Mouse (Mus musculus) lung, embryonic 16.5 days (tissue): ENCODE measurements around the gene Pdyn. TPM values are rescaled to one million over a fixed set of nuclear protein-coding genes. Genes with fewer than 3 reads are reported as not detected.

Experiments
- ATAC-seq: fragments of 200-750 bp; cut with Nextera tagmentation; 2 replicates; pipeline ENCODE4 v1.8.0; 2017; ENCODE audit warnings: low read depth, mild to moderate bottlenecking, moderate library complexity
- H3K27ac ChIP-seq: fragments of 300-500 bp; sonication (generic); 2 replicates; pipeline ENCODE4 v1.5.1; 2014; ENCODE audit warnings: mild to moderate bottlenecking, control low read depth, low read length
- H3K27me3 ChIP-seq: fragments of 300-500 bp; sonication (generic); 2 replicates; pipeline ENCODE4 v1.6.1; 2014; ENCODE audit warnings: low read depth, low read length, mixed read lengths; ENCODE audit not compliant: control insufficient read depth, insufficient read depth
- H3K36me3 ChIP-seq: fragments of 300-500 bp; sonication (generic); 2 replicates; pipeline ENCODE4 v1.6.1; 2014; ENCODE audit warnings: low read length; ENCODE audit not compliant: control insufficient read depth, insufficient read depth
- H3K4me1 ChIP-seq: fragments of 300-500 bp; sonication (generic); replicated peaks from 2 replicates; pipeline ENCODE4 v1.6.1; 2014; ENCODE audit warnings: low read length, mixed read lengths; ENCODE audit not compliant: control insufficient read depth, insufficient read depth
- H3K4me2 ChIP-seq: fragments of 300-500 bp; sonication (generic); 2 replicates; pipeline ENCODE4 v1.6.1; 2014; ENCODE audit warnings: low read depth, low read length, control low read depth
- H3K4me3 ChIP-seq: fragments of 300-500 bp; sonication (generic); 2 replicates; pipeline ENCODE4 v1.5.1; 2014; ENCODE audit warnings: mild to moderate bottlenecking, low read length, control low read depth
- H3K9ac ChIP-seq: fragments of 300-500 bp; sonication (generic); 2 replicates; pipeline ENCODE4 v1.6.1; 2014; ENCODE audit warnings: low read length, control low read depth
- H3K9me3 ChIP-seq: fragments of 300-500 bp; sonication (generic); 2 replicates; pipeline ENCODE4 v1.6.1; 2016; ENCODE audit warnings: low read length; ENCODE audit not compliant: control insufficient read depth
- WGBS: fragments of 180-500 bp; shearing (Covaris S2); extraction: QIAGEN DNeasy Blood & Tissue Kit; methylation state at CpG from one replicate; pipeline ENCODE4 v1.1.7; 2014; 5-methylcytosine and 5-hydroxymethylcytosine counted together
- polyA plus RNA-seq: library from polyadenylated mRNA; unstranded; fragments of >200 nt; fragmentation: Nextera tagmentation; extraction: Ambion mirVana; gene quantifications from 2 replicates; pipeline ENCODE4 v1.2.1, GENCODE M21; 2015

Pdyn gene
- polyA plus RNA-seq = 0.14 TPM in 1 of 2 replicates, not detected in the other

DNA sequence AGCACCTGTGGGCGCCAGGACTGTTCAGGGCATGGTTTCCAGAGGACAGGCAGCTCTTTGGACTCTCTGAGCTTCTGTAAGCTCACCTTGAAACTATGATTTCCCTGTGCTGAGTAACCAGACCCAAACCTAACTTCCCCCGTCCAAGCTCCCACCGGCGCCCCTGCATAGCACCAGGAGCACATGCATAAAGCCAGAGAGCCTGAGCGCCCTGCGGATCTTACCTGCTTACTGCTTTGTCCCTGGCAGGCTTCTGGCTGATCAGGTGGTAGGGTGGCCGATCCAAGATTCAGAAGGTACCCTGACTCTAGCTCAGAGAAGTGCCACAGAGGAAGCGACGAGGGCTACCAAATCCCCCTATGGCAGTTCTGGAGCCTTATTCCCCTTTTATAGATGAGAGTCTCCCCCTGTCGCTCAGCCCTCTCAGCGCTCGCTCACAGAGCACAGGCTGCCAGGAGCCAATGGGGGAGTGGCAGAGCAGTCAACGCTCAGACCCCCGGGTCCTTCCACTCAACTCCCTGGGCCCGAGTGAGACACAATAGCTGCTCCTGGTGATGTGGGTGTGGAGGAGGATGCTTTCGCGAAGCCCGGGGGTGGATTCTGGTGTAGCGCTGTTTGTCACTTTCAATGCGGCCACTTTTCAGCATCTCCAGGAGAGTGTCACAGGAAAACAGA lies at the start of gene Pdyn:
Gene Pdyn (minus strand): TSS at position 361 of the 675 bp plus-strand sequence.
- WGBS = 8% methylated on average over 20 of the region's 20 CpGs
- Histone ChIP-seq H3K4me1 (no peaks in the 10 kb centered on the region), H3K27me3 (peaks cover 15% of the 10 kb centered on the region; the same call in 1 of the 2 replicates)

GRCm38 (mm10) chr2:129742016-129742415 lies 42.4 kb upstream of the Pdyn start:
- no peak for ATAC-seq
- no peaks in the 10 kb centered on the region for H3K9me3 ChIP-seq
- 76% methylated on average over 7 of the region's 7 CpGs for WGBS

More for the DNA sequence above, at the start of gene Pdyn:
- no peak within 1 kb of the TSS for H3K9ac ChIP-seq
- no peak for ATAC-seq
- H3K4me2 ChIP-seq = no peak within 1 kb of the TSS
- no peaks in the 10 kb centered on the region for H3K36me3 ChIP-seq
- H3K9me3 ChIP-seq = no peaks in the 10 kb centered on the region
- no peak within 1 kb of the TSS for H3K4me3 ChIP-seq
- no peak within 1 kb of the TSS for H3K27ac ChIP-seq

GRCm38 (mm10) chr2:129740515-129740914 lies 40.9 kb upstream of the Pdyn start:
- 71% methylated on average over 3 of the region's 3 CpGs for WGBS
- Histone ChIP-seq H3K4me1 (no peaks in the 10 kb centered on the region), H3K9me3 (no peaks in the 10 kb centered on the region), H3K9ac (no peak overlapping the region), H3K4me2 (no peak overlapping the region), H3K27me3 (no peaks in the 10 kb centered on the region), H3K4me3 (no peak overlapping the region), H3K36me3 (no peaks in the 10 kb centered on the region), H3K27ac (no peak overlapping the region)
- no peak for ATAC-seq

More at GRCm38 (mm10) chr2:129742016-129742415, 42.4 kb upstream of the Pdyn start:
- Histone ChIP-seq H3K4me2 (no peak overlapping the region), H3K4me3 (no peak overlapping the region), H3K4me1 (no peaks in the 10 kb centered on the region), H3K27ac (no peak overlapping the region), H3K9ac (no peak overlapping the region), H3K36me3 (no peaks in the 10 kb centered on the region), H3K27me3 (no peaks in the 10 kb centered on the region)

DNA sequence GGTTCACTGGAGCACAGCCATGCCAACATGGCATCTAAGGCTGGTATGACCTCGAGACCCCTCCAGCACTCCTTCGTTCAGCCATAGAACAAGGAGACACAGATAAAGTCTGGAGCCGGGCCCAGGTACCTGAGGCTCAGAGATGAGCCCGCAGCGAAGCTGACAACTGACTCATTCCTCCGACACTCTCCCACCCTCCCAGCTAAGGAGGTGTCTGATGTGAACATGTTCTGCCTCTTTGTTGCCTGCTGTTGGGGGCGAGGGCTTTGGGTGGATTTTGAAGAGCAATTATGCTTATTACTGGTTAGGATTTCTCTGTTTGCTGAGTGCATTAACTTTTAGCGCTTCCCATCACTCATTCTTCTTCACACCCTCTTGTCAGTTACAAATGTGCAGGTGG lies 34.4 kb upstream of the Pdyn start:
- WGBS = 67% methylated on average over 8 of the region's 8 CpGs
- no peak for ATAC-seq
- no peaks in the 10 kb centered on the region for H3K27me3 ChIP-seq
- no peak overlapping the region for H3K27ac ChIP-seq
- H3K4me1 ChIP-seq = no peaks in the 10 kb centered on the region
- no peaks in the 10 kb centered on the region for H3K9me3 ChIP-seq
- no peak overlapping the region for H3K4me2 ChIP-seq
- H3K36me3 ChIP-seq = no peaks in the 10 kb centered on the region
- no peak overlapping the region for H3K4me3 ChIP-seq
- no peak overlapping the region for H3K9ac ChIP-seq

DNA sequence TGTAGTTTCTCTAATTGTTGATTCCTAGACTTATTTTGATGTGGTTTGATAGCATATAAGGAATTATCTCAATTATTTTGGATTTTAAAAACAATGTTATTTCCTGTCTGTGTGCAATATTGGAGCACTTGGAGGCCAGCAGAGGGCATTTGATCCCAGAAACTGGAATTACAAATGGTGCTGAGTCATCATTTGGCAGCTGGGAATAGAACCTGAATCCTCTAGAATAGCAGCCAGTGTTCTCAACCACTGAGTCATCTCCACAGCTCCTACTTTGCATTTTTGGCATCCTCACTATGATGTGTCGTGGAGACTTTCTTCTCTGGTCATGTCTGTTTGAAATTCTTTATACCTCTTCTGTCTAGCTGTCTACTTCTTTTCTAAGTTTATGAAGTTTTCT lies 30.0 kb upstream of the Pdyn start:
- H3K9ac ChIP-seq = no peak overlapping the region
- ATAC-seq = no peak
- H3K27ac ChIP-seq = no peak overlapping the region
- H3K9me3 ChIP-seq = no peaks in the 10 kb centered on the region
- no peaks in the 10 kb centered on the region for H3K4me1 ChIP-seq
- H3K27me3 ChIP-seq = no peaks in the 10 kb centered on the region
- no peak overlapping the region for H3K4me2 ChIP-seq
- H3K36me3 ChIP-seq = no peaks in the 10 kb centered on the region
- 60% methylated on average over 1 of the region's 1 CpGs for WGBS
- no peak overlapping the region for H3K4me3 ChIP-seq

DNA sequence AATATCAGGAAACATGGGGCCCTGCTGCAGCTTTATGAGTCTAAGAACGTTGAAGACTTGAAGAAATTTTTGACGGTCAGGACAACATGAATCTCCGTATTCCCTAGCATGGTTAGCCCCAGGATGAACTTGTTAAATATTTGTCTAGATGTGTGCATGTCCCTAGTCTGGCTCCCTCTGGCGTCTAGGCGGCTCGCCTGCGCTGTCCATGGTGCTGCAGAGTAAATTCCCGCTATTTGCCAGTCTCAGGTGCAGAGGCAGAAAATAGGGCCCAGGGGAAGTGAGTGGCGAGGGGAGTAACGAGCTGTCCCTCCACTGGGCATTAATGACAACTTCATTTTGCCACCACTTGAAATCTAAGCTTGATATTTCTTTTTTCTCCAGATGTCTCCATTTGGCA lies 16.0 kb upstream of the Pdyn start:
- Histone ChIP-seq H3K9ac (no peak overlapping the region), H3K27ac (no peak overlapping the region), H3K4me1 (no peaks in the 10 kb centered on the region), H3K4me2 (no peak overlapping the region), H3K4me3 (no peak overlapping the region), H3K9me3 (no peaks in the 10 kb centered on the region), H3K36me3 (no peaks in the 10 kb centered on the region), H3K27me3 (no peaks in the 10 kb centered on the region)
- no peak for ATAC-seq
- 11% methylated on average over 10 of the region's 10 CpGs for WGBS

- Histone ChIP-seq H3K9me3 (no peaks in the 10 kb centered on the region), H3K4me2 (no peak overlapping the region), H3K27ac (no peak overlapping the region), H3K9ac (no peak overlapping the region), H3K36me3 (no peaks in the 10 kb centered on the region), H3K4me3 (no peak overlapping the region), H3K4me1 (no peaks in the 10 kb centered on the region), H3K27me3 (no peaks in the 10 kb centered on the region)
- WGBS = 68% methylated on average over 5 of the region's 5 CpGs
- no peak for ATAC-seq
Observed at GRCm38 (mm10) chr2:129713026-129713544, 13.4 kb upstream of the Pdyn start.

GRCm38 (mm10) chr2:129696059-129696458 lies 3.6 kb downstream of the Pdyn start:
- WGBS = 7% methylated on average over 4 of the region's 4 CpGs
- ATAC-seq = no peak

GRCm38 (mm10) chr2:129694303-129694702 lies 5.3 kb downstream of the Pdyn start:
- H3K9ac ChIP-seq = no peak overlapping the region
- no peak overlapping the region for H3K4me3 ChIP-seq
- peaks cover 3% of the 10 kb centered on the region; the same call in 1 of the 2 replicates for H3K27me3 ChIP-seq
- H3K9me3 ChIP-seq = no peaks in the 10 kb centered on the region
- H3K4me1 ChIP-seq = no peaks in the 10 kb centered on the region
- WGBS = 41% methylated on average over 6 of the region's 6 CpGs
- no peak overlapping the region for H3K4me2 ChIP-seq
- no peak overlapping the region for H3K27ac ChIP-seq
- ATAC-seq = no peak
- no peaks in the 10 kb centered on the region for H3K36me3 ChIP-seq

More at GRCm38 (mm10) chr2:129696059-129696458, 3.6 kb downstream of the Pdyn start:
- Histone ChIP-seq H3K4me3 (no peak overlapping the region), H3K9ac (no peak overlapping the region), H3K4me1 (no peaks in the 10 kb centered on the region), H3K9me3 (no peaks in the 10 kb centered on the region), H3K4me2 (no peak overlapping the region), H3K27ac (no peak overlapping the region), H3K27me3 (peaks cover 12% of the 10 kb centered on the region; the same call in 1 of the 2 replicates), H3K36me3 (no peaks in the 10 kb centered on the region)
